13 mouse cellular contexts compared by ENCODE assay signal in the genomic region with DNA sequence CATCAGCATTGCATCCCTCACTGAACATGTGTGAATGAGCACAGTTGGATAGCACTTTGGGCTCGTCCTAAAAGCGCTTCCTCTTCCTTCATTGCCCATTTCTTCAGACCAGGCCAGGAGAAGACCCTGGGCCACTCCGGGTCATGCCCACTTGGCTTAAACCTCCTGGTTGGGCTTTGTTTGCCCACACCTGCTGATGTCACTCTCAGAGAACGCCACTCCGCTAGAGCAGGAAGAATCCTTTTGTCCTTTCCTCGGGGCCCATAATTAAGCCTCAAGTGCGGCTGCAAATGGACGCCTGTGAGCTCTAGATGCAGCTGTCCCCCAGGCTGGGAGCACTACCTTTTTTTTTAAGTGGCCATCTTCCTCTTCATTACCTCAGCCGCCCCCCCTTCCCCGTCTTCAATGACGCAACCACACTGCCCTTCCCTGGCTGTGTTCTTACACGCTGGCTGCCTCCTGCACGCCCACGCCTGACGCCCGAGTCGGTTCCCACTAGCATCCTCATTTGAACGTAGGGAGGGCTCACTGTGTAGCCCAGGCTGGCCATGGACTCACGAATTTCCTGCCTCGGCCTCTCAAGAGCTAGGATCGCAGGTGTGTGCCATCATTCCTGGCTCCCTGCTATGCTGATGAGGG.
DNase-seq lines count a peak whose midpoint lies in the region; ATAC-seq and TF ChIP-seq lines count a peak whose summit lies in the region.
"Had no signal": no experiment of that assay in that cellular context is flagged by ENCODE, and none has a peak within 500 bp of the region (broad histone marks: within the 10 kb centered on the region; RNA-seq: fewer than 3 reads in every experiment).

No protein-coding gene starts in this region.

- H3K4me2 ChIP-seq in forebrain, embryonic 14.5 days (ENCODE audit: low read length): no peak overlapping the region
- no peak overlapping the region for H3K4me2 ChIP-seq in hindbrain, embryonic 13.5 days
- H3K4me2 ChIP-seq: embryonic facial prominence, embryonic 15.5 days had no signal

- intact Hi-C loops in gastrocnemius, postnatal 36 days (cut with DNase I): no loop called here

- H3K9me3 ChIP-seq in forebrain, embryonic 14.5 days (replicated peaks; ENCODE audit: control insufficient read depth, low read length): no peaks in the 10 kb centered on the region
- no peaks in the 10 kb centered on the region for H3K9me3 ChIP-seq in hindbrain, embryonic 13.5 days
- H3K9me3 ChIP-seq: embryonic facial prominence, embryonic 15.5 days had no signal

- no peaks in the 10 kb centered on the region for H3K4me1 ChIP-seq in forebrain, embryonic 14.5 days (ENCODE audit: control insufficient read depth, insufficient read depth, low read length)
- H3K4me1 ChIP-seq in hindbrain, embryonic 13.5 days (replicated peaks): peaks cover 7% of the 10 kb centered on the region; the same call in 1 of the 2 replicates
- peaks cover 20% of the 10 kb centered on the region for H3K4me1 ChIP-seq in olfactory bulb, adult 2 months (ENCODE audit: control insufficient read depth, insufficient read depth, low read length)

- 0 out of 2 replicates have a peak, but pooled peaks have one; percentile 4 for ATAC-seq in forebrain, embryonic 14.5 days
- ATAC-seq in hindbrain, embryonic 13.5 days (ENCODE audit: low FRiP score): no peak
- ATAC-seq in erythroblast, adult 5-6 weeks (replicated peaks; ENCODE audit: low FRiP score, poor library complexity, severe bottlenecking): no peak
- ATAC-seq: liver, postnatal 0 days had no signal

- TF ChIP-seq CTCF in olfactory bulb, adult 2 months (IDR thresholded peaks at IDR 0.05; ENCODE audit: insufficient read depth, low read depth, low read length): no peak

- H3K9ac ChIP-seq in forebrain, embryonic 14.5 days (ENCODE audit: low read length): no peak overlapping the region
- no peak overlapping the region for H3K9ac ChIP-seq in hindbrain, embryonic 13.5 days
- H3K9ac ChIP-seq: embryonic facial prominence, embryonic 15.5 days; liver, postnatal 0 days had no signal

- H3K27ac ChIP-seq in forebrain, embryonic 14.5 days (ENCODE audit: low read depth, low read length): peak overlapping the region; percentile 45; the same call in 1 of the 2 replicates
- peak overlapping the region; percentile 46 for H3K27ac ChIP-seq in hindbrain, embryonic 13.5 days
- peak overlapping the region; percentile 34; the same call in 1 of the 2 replicates for H3K27ac ChIP-seq in olfactory bulb, adult 2 months (ENCODE audit: insufficient read depth, low read depth, low read length)
- H3K27ac ChIP-seq: embryonic facial prominence, embryonic 15.5 days had no signal

- DNase-seq in layer of hippocampus, adult 9-11 months: peak; percentile 61
- no peak for DNase-seq in layer of hippocampus, adult 9-10 months (ENCODE audit: low spot score)
- peak; percentile 26 for DNase-seq in forebrain, embryonic 14.5 days (ENCODE audit: low spot score)
- no peak for DNase-seq in gastrocnemius, postnatal 36 days
- DNase-seq: cerebellum, postnatal 14 days; gastrocnemius, postnatal 14 days; kidney, adult 18-20 months; liver, postnatal 0 days; thymus, postnatal 4 days had no signal

- no peak for TF ChIP-seq POLR2A in olfactory bulb, adult 2 months (IDR thresholded peaks at IDR 0.05; ENCODE audit: insufficient read depth, low read depth, low read length)

- H3K36me3 ChIP-seq in forebrain, embryonic 14.5 days (ENCODE audit: control insufficient read depth, insufficient read depth, low read length): peaks cover 69% of the 10 kb centered on the region
- peaks cover 80% of the 10 kb centered on the region for H3K36me3 ChIP-seq in hindbrain, embryonic 13.5 days

- no peaks in the 10 kb centered on the region for H3K27me3 ChIP-seq in forebrain, embryonic 14.5 days (replicated peaks; ENCODE audit: control insufficient read depth, insufficient read depth, low read length)
- no peaks in the 10 kb centered on the region for H3K27me3 ChIP-seq in hindbrain, embryonic 13.5 days
- H3K27me3 ChIP-seq: embryonic facial prominence, embryonic 15.5 days had no signal

- 70% methylated on average over 21 of the region's 21 CpGs for WGBS in forebrain, embryonic 14.5 days
- 74% methylated on average over 21 of the region's 21 CpGs for whole genome bisulfite sequencing in hindbrain, embryonic 13.5 days
- 41% methylated on average over 21 of the region's 21 CpGs for WGBS in olfactory bulb, adult 2 months

- H3K4me3 ChIP-seq in forebrain, embryonic 14.5 days (ENCODE audit: low read depth, low read length): no peak overlapping the region
- H3K4me3 ChIP-seq in hindbrain, embryonic 13.5 days: no peak overlapping the region
- H3K4me3 ChIP-seq in olfactory bulb, adult 2 months (ENCODE audit: insufficient read depth, low read depth, low read length): no peak overlapping the region
- H3K4me3 ChIP-seq: embryonic facial prominence, embryonic 15.5 days had no signal

Comparison
In these comparisons a context has a peak if more than half of its experiments do, and no peak if none do; other contexts are left out.
1. DNase-seq: peak in layer of hippocampus, adult 9-11 months (single experiment) and forebrain, embryonic 14.5 days (single experiment); none in layer of hippocampus, adult 9-10 months (single experiment) and gastrocnemius, postnatal 36 days (0 of 2).
2. Peak in every context shown above with its lines, with median percentiles within 50 percentile points of each other: H3K27ac ChIP-seq.